ENCODE assay signal across 16 mouse cellular contexts in the genomic region with DNA sequence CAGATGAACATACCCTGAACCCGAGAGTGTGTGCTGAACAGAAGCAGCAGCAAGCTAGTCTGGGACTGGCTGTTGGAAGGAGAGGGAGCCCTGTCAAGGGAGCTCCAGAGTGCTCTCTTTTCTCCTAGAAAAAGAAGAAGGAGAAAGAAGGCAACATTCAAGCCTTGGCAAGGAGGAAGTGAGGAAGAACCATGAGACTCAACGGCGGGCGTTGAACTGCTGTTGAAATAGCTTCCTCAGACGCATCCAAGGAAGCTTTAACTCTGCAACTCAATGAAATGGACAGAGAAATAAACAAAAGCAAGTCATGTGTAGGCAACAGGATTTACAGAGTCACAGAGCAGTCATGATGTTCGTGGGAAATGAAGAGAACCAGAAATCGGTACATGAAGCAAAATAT. TPM values are rescaled to one million over a fixed set of nuclear protein-coding genes. Genes with fewer than 3 reads are reported as not detected.
DNase-seq lines count a peak whose midpoint lies in the region; ATAC-seq and TF ChIP-seq lines count a peak whose summit lies in the region.
"Had no signal": no experiment of that assay in that cellular context is flagged by ENCODE, and none has a peak within 500 bp of the region (broad histone marks: within the 10 kb centered on the region; RNA-seq: fewer than 3 reads in every experiment).

No protein-coding gene starts in this region.

- H3K27ac ChIP-seq in limb, embryonic 15.5 days, result peak overlapping the region; percentile 57; the same call in 1 of the 2 replicates
- no peak overlapping the region for H3K27ac ChIP-seq in limb, embryonic 10.5 days
- H3K27ac ChIP-seq in embryonic facial prominence, embryonic 13.5 days, result peak overlapping the region; percentile 55; the same call in 1 of the 2 replicates
- H3K27ac ChIP-seq in lung, embryonic 14.5 days (ENCODE audit: low read depth), result peak overlapping the region; percentile 65
- peak overlapping the region; percentile 89 for H3K27ac ChIP-seq in stomach, embryonic 14.5 days (ENCODE audit: low read length)
- H3K27ac ChIP-seq in midbrain, embryonic 13.5 days, result no peak overlapping the region
- H3K27ac ChIP-seq: neural tube, embryonic 15.5 days had no signal

- H3K27me3 ChIP-seq in limb, embryonic 15.5 days, result no peaks in the 10 kb centered on the region
- H3K27me3 ChIP-seq in limb, embryonic 10.5 days (ENCODE audit: low read depth, poor library complexity, severe bottlenecking), result no peaks in the 10 kb centered on the region
- H3K27me3 ChIP-seq in embryonic facial prominence, embryonic 13.5 days, result no peaks in the 10 kb centered on the region
- no peaks in the 10 kb centered on the region for H3K27me3 ChIP-seq in lung, embryonic 14.5 days (ENCODE audit: insufficient read depth, low read length)
- H3K27me3 ChIP-seq in stomach, embryonic 14.5 days (ENCODE audit: control insufficient read depth, insufficient read depth, low read length), result no peaks in the 10 kb centered on the region
- no peaks in the 10 kb centered on the region for H3K27me3 ChIP-seq in midbrain, embryonic 13.5 days
- H3K27me3 ChIP-seq: neural tube, embryonic 15.5 days had no signal

- H3K9ac ChIP-seq in limb, embryonic 15.5 days, result no peak overlapping the region
- H3K9ac ChIP-seq in embryonic facial prominence, embryonic 13.5 days, result no peak overlapping the region
- no peak overlapping the region for H3K9ac ChIP-seq in lung, embryonic 14.5 days
- H3K9ac ChIP-seq in stomach, embryonic 14.5 days (replicated peaks; ENCODE audit: low read depth, low read length), result no peak overlapping the region
- H3K9ac ChIP-seq in midbrain, embryonic 13.5 days (replicated peaks), result no peak overlapping the region
- H3K9ac ChIP-seq: neural tube, embryonic 15.5 days had no signal

- H3K36me3 ChIP-seq in limb, embryonic 15.5 days, result no peaks in the 10 kb centered on the region
- H3K36me3 ChIP-seq in limb, embryonic 10.5 days, result no peaks in the 10 kb centered on the region
- no peaks in the 10 kb centered on the region for H3K36me3 ChIP-seq in embryonic facial prominence, embryonic 13.5 days
- H3K36me3 ChIP-seq in lung, embryonic 14.5 days (ENCODE audit: insufficient read depth), result no peaks in the 10 kb centered on the region
- no peaks in the 10 kb centered on the region for H3K36me3 ChIP-seq in stomach, embryonic 14.5 days (ENCODE audit: control insufficient read depth, insufficient read depth, low read length)
- H3K36me3 ChIP-seq in midbrain, embryonic 13.5 days, result no peaks in the 10 kb centered on the region
- H3K36me3 ChIP-seq: neural tube, embryonic 15.5 days had no signal

- H3K9me3 ChIP-seq in limb, embryonic 15.5 days, result no peaks in the 10 kb centered on the region
- H3K9me3 ChIP-seq in limb, embryonic 10.5 days (replicated peaks), result no peaks in the 10 kb centered on the region
- 0 out of 2 replicates have a peak, but pooled peaks cover 2% of the 10 kb centered on the region for H3K9me3 ChIP-seq in embryonic facial prominence, embryonic 13.5 days
- no peaks in the 10 kb centered on the region for H3K9me3 ChIP-seq in lung, embryonic 14.5 days (ENCODE audit: low read depth, low read length)
- no peaks in the 10 kb centered on the region for H3K9me3 ChIP-seq in stomach, embryonic 14.5 days (ENCODE audit: control insufficient read depth, low read depth, low read length)
- no peaks in the 10 kb centered on the region for H3K9me3 ChIP-seq in midbrain, embryonic 13.5 days
- H3K9me3 ChIP-seq: neural tube, embryonic 15.5 days had no signal

- DNase-seq in limb, embryonic 10.5 days (ENCODE audit: low spot score), result no peak
- peak; percentile 24 for DNase-seq in lung, embryonic 14.5 days
- no peak for DNase-seq in cerebellum, postnatal 36 days
- DNase-seq: adrenal gland, postnatal 36 days; cerebellum, adult 9-11 months; kidney, adult 18-20 months; midbrain, embryonic 14.5 days; thymus, adult 18-20 months had no signal

- H3K4me3 ChIP-seq in limb, embryonic 15.5 days, result no peak overlapping the region
- no peak overlapping the region for H3K4me3 ChIP-seq in limb, embryonic 10.5 days
- no peak overlapping the region for H3K4me3 ChIP-seq in embryonic facial prominence, embryonic 13.5 days
- H3K4me3 ChIP-seq in lung, embryonic 14.5 days (ENCODE audit: low read depth, low read length), result no peak overlapping the region
- no peak overlapping the region for H3K4me3 ChIP-seq in stomach, embryonic 14.5 days (ENCODE audit: low read depth, low read length)
- no peak overlapping the region for H3K4me3 ChIP-seq in midbrain, embryonic 13.5 days (replicated peaks)
- H3K4me3 ChIP-seq: erythroblast, embryonic 14.5 days; neural tube, embryonic 15.5 days had no signal

- no peaks in the 10 kb centered on the region for H3K4me1 ChIP-seq in limb, embryonic 15.5 days
- H3K4me1 ChIP-seq in limb, embryonic 10.5 days, result no peaks in the 10 kb centered on the region
- H3K4me1 ChIP-seq in embryonic facial prominence, embryonic 13.5 days, result no peaks in the 10 kb centered on the region
- H3K4me1 ChIP-seq in lung, embryonic 14.5 days (ENCODE audit: insufficient read depth), result peaks cover 12% of the 10 kb centered on the region
- H3K4me1 ChIP-seq in stomach, embryonic 14.5 days (ENCODE audit: control insufficient read depth, insufficient read depth, low read length), result peaks cover 15% of the 10 kb centered on the region; the same call in 1 of the 2 replicates
- no peaks in the 10 kb centered on the region for H3K4me1 ChIP-seq in midbrain, embryonic 13.5 days (replicated peaks)
- H3K4me1 ChIP-seq: neural tube, embryonic 15.5 days had no signal

- H3K4me2 ChIP-seq in limb, embryonic 15.5 days, result no peak overlapping the region
- no peak overlapping the region for H3K4me2 ChIP-seq in embryonic facial prominence, embryonic 13.5 days
- H3K4me2 ChIP-seq in lung, embryonic 14.5 days, result peak overlapping the region; percentile 33
- H3K4me2 ChIP-seq in stomach, embryonic 14.5 days (replicated peaks; ENCODE audit: low read depth, low read length), result peak overlapping the region; percentile 25; the same call in 1 of the 2 replicates
- H3K4me2 ChIP-seq in midbrain, embryonic 13.5 days (replicated peaks), result no peak overlapping the region
- H3K4me2 ChIP-seq: neural tube, embryonic 15.5 days had no signal

- TF ChIP-seq CTCF in lung, embryonic 14.5 days (IDR thresholded peaks at IDR 0.05; ENCODE audit: low read depth), result no peak

- ATAC-seq in limb, embryonic 15.5 days (ENCODE audit: insufficient number of reproducible peaks, low FRiP score, low TSS enrichment, low read depth), result no peak
- no peak for ATAC-seq in embryonic facial prominence, embryonic 13.5 days (ENCODE audit: insufficient number of reproducible peaks, insufficient read depth, low FRiP score, low TSS enrichment, low read depth)
- no peak for ATAC-seq in lung, embryonic 14.5 days (ENCODE audit: insufficient read depth)
- no peak for ATAC-seq in stomach, embryonic 14.5 days (ENCODE audit: insufficient number of reproducible peaks, insufficient read depth, low FRiP score, low read depth)
- ATAC-seq in midbrain, embryonic 13.5 days, result no peak
- ATAC-seq: CD4-positive, CD25-positive, alpha-beta regulatory T cell, adult 4 months had no signal

- 69% methylated on average over 7 of the region's 7 CpGs for WGBS in limb, embryonic 15.5 days
- 85% methylated on average over 7 of the region's 7 CpGs for WGBS in limb, embryonic 10.5 days
- 77% methylated on average over 7 of the region's 7 CpGs for WGBS in embryonic facial prominence, embryonic 13.5 days
- WGBS in lung, embryonic 14.5 days, result 46% methylated on average over 7 of the region's 7 CpGs
- 47% methylated on average over 7 of the region's 7 CpGs for WGBS in stomach, embryonic 14.5 days
- WGBS in midbrain, embryonic 13.5 days, result 82% methylated on average over 7 of the region's 7 CpGs

RNA-seq across cellular contexts. Expression of a gene that starts 9.7 kb away (rescaled TPM):
- 79.2 and 90.3 TPM in 2 replicates for polyA plus RNA-seq in limb, embryonic 15.5 days (2015; fragmentation: Nextera tagmentation; extraction: Ambion mirVana)
- 65.1 and 70.4 TPM in 2 replicates for polyA plus RNA-seq in limb, embryonic 10.5 days (2016; fragmentation: Nextera tagmentation; extraction: Ambion mirVana)
- polyA plus RNA-seq in embryonic facial prominence, embryonic 13.5 days (2015; fragmentation: Nextera tagmentation; extraction: Ambion mirVana), result 76.2 and 77.0 TPM in 2 replicates
- 71.1 and 71.8 TPM in 2 replicates for polyA plus RNA-seq in lung, embryonic 14.5 days (2014; fragmentation: Nextera tagmentation; extraction: Ambion mirVana)
- polyA plus RNA-seq in stomach, embryonic 14.5 days (2014; fragmentation: Nextera tagmentation; extraction: Ambion mirVana), result 89.2 and 91.9 TPM in 2 replicates
- 183 and 184 TPM in 2 replicates for polyA plus RNA-seq in midbrain, embryonic 13.5 days (2015; fragmentation: Nextera tagmentation; extraction: Ambion mirVana)

RNA-seq across cellular contexts. Expression of a gene that starts 44.6 kb away (rescaled TPM):
- 3.4 and 5.0 TPM in 2 replicates for polyA plus RNA-seq in limb, embryonic 15.5 days (2015; fragmentation: Nextera tagmentation; extraction: Ambion mirVana)
- polyA plus RNA-seq in limb, embryonic 10.5 days (2016; fragmentation: Nextera tagmentation; extraction: Ambion mirVana), result 1.1 and 1.2 TPM in 2 replicates
- polyA plus RNA-seq in embryonic facial prominence, embryonic 13.5 days (2015; fragmentation: Nextera tagmentation; extraction: Ambion mirVana), result 1.4 and 1.6 TPM in 2 replicates
- 4.9 and 6.3 TPM in 2 replicates for polyA plus RNA-seq in lung, embryonic 14.5 days (2014; fragmentation: Nextera tagmentation; extraction: Ambion mirVana)
- 31.0 and 34.4 TPM in 2 replicates for polyA plus RNA-seq in stomach, embryonic 14.5 days (2014; fragmentation: Nextera tagmentation; extraction: Ambion mirVana)
- polyA plus RNA-seq in midbrain, embryonic 13.5 days (2015; fragmentation: Nextera tagmentation; extraction: Ambion mirVana), result 2.7 and 3.1 TPM in 2 replicates
- polyA plus RNA-seq: CD4-positive, CD25-positive, alpha-beta regulatory T cell, adult 4 months; erythroblast, embryonic 14.5 days had no signal

RNA-seq across cellular contexts. Expression of a gene that starts 57.5 kb away (rescaled TPM):
- polyA plus RNA-seq in limb, embryonic 15.5 days (2015; fragmentation: Nextera tagmentation; extraction: Ambion mirVana), result 0.13 TPM in 1 of 2 replicates, not detected in the other
- polyA plus RNA-seq in limb, embryonic 10.5 days (2016; fragmentation: Nextera tagmentation; extraction: Ambion mirVana), result not detected in 2 replicates
- polyA plus RNA-seq in embryonic facial prominence, embryonic 13.5 days (2015; fragmentation: Nextera tagmentation; extraction: Ambion mirVana), result not detected in 2 replicates
- polyA plus RNA-seq in lung, embryonic 14.5 days (2014; fragmentation: Nextera tagmentation; extraction: Ambion mirVana), result not detected in 2 replicates
- not detected in 2 replicates for polyA plus RNA-seq in stomach, embryonic 14.5 days (2014; fragmentation: Nextera tagmentation; extraction: Ambion mirVana)
- polyA plus RNA-seq in midbrain, embryonic 13.5 days (2015; fragmentation: Nextera tagmentation; extraction: Ambion mirVana), result 0.18 and 0.26 TPM in 2 replicates
- polyA plus RNA-seq: CD4-positive, CD25-positive, alpha-beta regulatory T cell, adult 4 months; erythroblast, embryonic 14.5 days; limb, embryonic 11.5 days; midbrain, embryonic 14.5 days had no signal

Comparison
In these comparisons a context has a peak if more than half of its experiments do, and no peak if none do; other contexts are left out.
1. H3K27ac ChIP-seq: peak in limb, embryonic 15.5 days (single experiment), embryonic facial prominence, embryonic 13.5 days (single experiment), lung, embryonic 14.5 days (single experiment) and stomach, embryonic 14.5 days (single experiment); none in limb, embryonic 10.5 days (single experiment) and midbrain, embryonic 13.5 days (single experiment).
2. H3K4me2 ChIP-seq: peak in lung, embryonic 14.5 days (single experiment) and stomach, embryonic 14.5 days (single experiment); none in limb, embryonic 15.5 days (single experiment), embryonic facial prominence, embryonic 13.5 days (single experiment) and midbrain, embryonic 13.5 days (single experiment).